Mouse (Mus musculus) liver, embryonic 16.5 days (tissue): Measurements from ENCODE around the gene Slc16a10. TPM values are rescaled to one million over a fixed set of nuclear protein-coding genes. Genes with fewer than 3 reads are reported as not detected.

ENCODE experiments used
- ATAC-seq: fragments of 200-750 bp; cut with Nextera tagmentation; 2 replicates; pipeline ENCODE4 v1.8.0; 2017; ENCODE audit warnings: low read depth, mild to moderate bottlenecking, moderate number of reproducible peaks, moderate library complexity
- H3K27ac ChIP-seq: fragments of 300-500 bp; sonication (generic); 2 replicates; pipeline ENCODE4 v1.5.1; 2014; ENCODE audit warnings: mild to moderate bottlenecking, low read length
- H3K27me3 ChIP-seq: fragments of 300-500 bp; sonication (generic); 2 replicates; pipeline ENCODE4 v1.6.1; 2014; ENCODE audit warnings: low read depth, low read length, mixed read lengths; ENCODE audit not compliant: control insufficient read depth, insufficient read depth
- H3K36me3 ChIP-seq: fragments of 300-500 bp; sonication (generic); 2 replicates; pipeline ENCODE4 v1.6.1; 2014; ENCODE audit warnings: mild to moderate bottlenecking; ENCODE audit not compliant: control insufficient read depth, insufficient read depth
- H3K4me1 ChIP-seq: fragments of 300-500 bp; sonication (generic); 2 replicates; pipeline ENCODE4 v1.6.1; 2014; ENCODE audit warnings: low read depth, low read length, mixed read lengths; ENCODE audit not compliant: control insufficient read depth
- H3K4me2 ChIP-seq: fragments of 300-500 bp; sonication (generic); 2 replicates; pipeline ENCODE4 v1.6.1; 2014; ENCODE audit warnings: low read depth, low read length, mixed read lengths
- H3K4me3 ChIP-seq: fragments of 300-500 bp; sonication (generic); 2 replicates; pipeline ENCODE4 v1.5.1; 2014; ENCODE audit warnings: low read depth, mild to moderate bottlenecking, low read length
- H3K9ac ChIP-seq: fragments of 300-500 bp; sonication (generic); 2 replicates; pipeline ENCODE4 v1.6.1; 2014; ENCODE audit warnings: low read depth, low read length
- H3K9me3 ChIP-seq: fragments of 300-500 bp; sonication (generic); replicated peaks from 2 replicates; pipeline ENCODE4 v1.6.1; 2016; ENCODE audit warnings: low read length; ENCODE audit not compliant: control insufficient read depth
- WGBS: fragments of 180-500 bp; shearing (Covaris S2); extraction: QIAGEN DNeasy Blood & Tissue Kit; methylation state at CpG from one replicate; pipeline ENCODE4 v1.1.7; 2014; ENCODE audit not compliant: insufficient replicate concordance; 5-methylcytosine and 5-hydroxymethylcytosine counted together
- polyA plus RNA-seq: library from polyadenylated mRNA; unstranded; fragments of >200 nt; fragmentation: Nextera tagmentation; extraction: Ambion mirVana; gene quantifications from 2 replicates; pipeline ENCODE4 v1.2.1, GENCODE M21; 2015

The Slc16a10 gene
- polyA plus RNA-seq, 1 experiment from 2014 or later: 75.2 TPM

DNA sequence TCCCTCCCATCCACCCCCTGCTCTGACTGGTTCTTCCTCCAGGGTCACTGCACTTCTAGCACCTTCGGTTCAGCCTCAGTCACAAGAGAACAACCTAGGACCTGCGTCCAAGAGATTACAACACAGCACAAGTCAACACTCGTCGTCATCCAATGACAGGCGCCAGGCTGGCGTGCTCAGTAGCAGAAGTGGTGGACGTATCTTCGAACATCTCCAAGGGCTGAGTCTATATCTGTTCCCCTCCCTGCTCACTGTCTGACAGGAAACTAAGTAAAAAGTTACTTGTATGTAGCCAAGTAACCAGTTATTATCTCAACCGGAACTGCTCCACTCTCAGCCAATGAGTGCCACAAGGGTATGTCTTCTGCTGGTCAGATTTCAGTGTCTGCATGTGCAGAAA is 16.9 kb downstream of the Slc16a10 start:
- WGBS: 17% methylated on average over 9 of the region's 9 CpGs
- peaks cover 63% of the 10 kb centered on the region for H3K4me1 ChIP-seq
- H3K9ac ChIP-seq: no peak overlapping the region; the same call in 1 of the 2 replicates
- H3K9me3 ChIP-seq: no peaks in the 10 kb centered on the region
- ATAC-seq: peak; percentile 99
- H3K4me2 ChIP-seq: peak overlapping the region; percentile 53
- H3K36me3 ChIP-seq: peaks cover 9% of the 10 kb centered on the region
- H3K27me3 ChIP-seq: no peaks in the 10 kb centered on the region
- H3K27ac ChIP-seq: peak overlapping the region; percentile 96
- peak overlapping the region; percentile 33 for H3K4me3 ChIP-seq

DNA sequence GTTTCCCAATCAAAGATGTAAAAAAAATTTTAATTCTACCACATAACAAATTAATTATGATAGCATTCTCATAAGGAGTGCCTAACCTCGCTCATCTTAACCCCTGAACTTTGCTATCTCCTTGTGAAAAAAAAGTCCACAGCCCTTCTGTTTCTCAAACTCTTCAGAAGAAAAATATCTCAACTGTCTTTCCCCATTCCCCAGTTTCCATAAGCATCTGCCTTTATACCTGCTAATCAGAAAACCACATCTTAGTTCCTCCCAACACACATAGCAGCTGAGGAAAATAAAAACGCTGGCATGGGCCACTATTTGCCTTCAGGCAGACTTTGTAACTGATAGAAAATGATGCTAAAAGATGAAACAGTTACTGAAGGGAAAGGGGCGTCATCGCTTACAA is 17.5 kb downstream of the Slc16a10 start:
- Histone ChIP-seq H3K27me3 (no peaks in the 10 kb centered on the region), H3K9me3 (no peaks in the 10 kb centered on the region), H3K27ac (peak overlapping the region; percentile 96), H3K9ac (peak overlapping the region; percentile 49), H3K36me3 (peaks cover 8% of the 10 kb centered on the region), H3K4me2 (peak overlapping the region; percentile 53), H3K4me3 (peak overlapping the region; percentile 33), H3K4me1 (peaks cover 57% of the 10 kb centered on the region)
- ATAC-seq: no peak
- 32% methylated on average over 4 of the region's 4 CpGs for WGBS

DNA sequence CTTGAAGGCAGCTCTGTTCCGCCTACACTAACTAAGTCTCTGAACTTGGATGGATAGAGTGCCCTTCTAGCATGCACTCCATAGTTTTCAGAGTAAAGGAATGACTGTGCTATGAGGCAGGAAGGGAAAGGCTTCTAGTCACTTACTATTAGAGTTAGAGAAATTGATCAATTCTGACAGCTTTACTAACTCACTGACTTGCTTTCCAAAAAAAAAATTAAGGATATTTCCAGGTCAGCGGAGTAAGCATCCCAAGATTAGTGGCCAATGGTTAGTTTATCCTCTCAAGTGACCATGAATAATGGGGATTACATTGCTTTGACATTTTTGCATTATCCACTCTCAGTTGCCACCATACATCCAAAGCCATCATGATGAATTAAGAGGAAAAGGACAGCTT is 18.0 kb downstream of the Slc16a10 start:
- H3K4me1 ChIP-seq: peaks cover 52% of the 10 kb centered on the region
- no peaks in the 10 kb centered on the region for H3K9me3 ChIP-seq
- WGBS: 91% methylated on average over 2 of the region's 2 CpGs
- H3K36me3 ChIP-seq: peaks cover 8% of the 10 kb centered on the region
- no peaks in the 10 kb centered on the region for H3K27me3 ChIP-seq
- no peak overlapping the region for H3K4me2 ChIP-seq
- peak overlapping the region; percentile 13; the same call in 1 of the 2 replicates for H3K27ac ChIP-seq
- no peak overlapping the region for H3K9ac ChIP-seq
- no peak for ATAC-seq
- no peak overlapping the region for H3K4me3 ChIP-seq

- WGBS: 82% methylated on average over 3 of the region's 3 CpGs
- H3K9ac ChIP-seq: no peak overlapping the region
- H3K4me3 ChIP-seq: no peak overlapping the region
- H3K4me1 ChIP-seq: peaks cover 18% of the 10 kb centered on the region
- H3K36me3 ChIP-seq: peaks cover 15% of the 10 kb centered on the region
- no peak for ATAC-seq
- no peaks in the 10 kb centered on the region for H3K9me3 ChIP-seq
- H3K27me3 ChIP-seq: no peaks in the 10 kb centered on the region
- H3K4me2 ChIP-seq: no peak overlapping the region
- no peak overlapping the region for H3K27ac ChIP-seq
These were observed 22.6 kb downstream of the Slc16a10 start for GRCm38 (mm10) chr10:40119466-40119865.

- Histone ChIP-seq H3K27ac (no peak overlapping the region), H3K9me3 (no peaks in the 10 kb centered on the region), H3K4me2 (no peak overlapping the region), H3K4me3 (no peak overlapping the region), H3K27me3 (no peaks in the 10 kb centered on the region), H3K36me3 (peaks cover 15% of the 10 kb centered on the region), H3K4me1 (peaks cover 14% of the 10 kb centered on the region), H3K9ac (no peak overlapping the region)
- 82% methylated on average over 5 of the region's 5 CpGs for WGBS
- ATAC-seq: no peak
These were observed 23.2 kb downstream of the Slc16a10 start for GRCm38 (mm10) chr10:40118743-40119387.

- 73% methylated on average over 7 of the region's 7 CpGs for WGBS
- H3K4me2 ChIP-seq: no peak overlapping the region
- H3K4me3 ChIP-seq: no peak overlapping the region
- H3K9ac ChIP-seq: no peak overlapping the region
- no peak for ATAC-seq
- H3K4me1 ChIP-seq: peaks cover 12% of the 10 kb centered on the region
- H3K9me3 ChIP-seq: no peaks in the 10 kb centered on the region
- H3K27me3 ChIP-seq: no peaks in the 10 kb centered on the region
- H3K27ac ChIP-seq: no peak overlapping the region
- H3K36me3 ChIP-seq: peaks cover 8% of the 10 kb centered on the region
These were observed 28.5 kb downstream of the Slc16a10 start for GRCm38 (mm10) chr10:40113517-40114085.

GRCm38 (mm10) chr10:40112256-40112655 is 29.8 kb downstream of the Slc16a10 start:
- H3K27me3 ChIP-seq: no peaks in the 10 kb centered on the region
- no peaks in the 10 kb centered on the region for H3K9me3 ChIP-seq
- H3K27ac ChIP-seq: no peak overlapping the region
- no peak overlapping the region for H3K4me2 ChIP-seq
- WGBS: 83% methylated on average over 10 of the region's 10 CpGs
- peaks cover 5% of the 10 kb centered on the region for H3K36me3 ChIP-seq
- ATAC-seq: no peak
- H3K9ac ChIP-seq: no peak overlapping the region
- H3K4me1 ChIP-seq: peaks cover 17% of the 10 kb centered on the region
- H3K4me3 ChIP-seq: no peak overlapping the region

GRCm38 (mm10) chr10:40109520-40109919 is 32.5 kb downstream of the Slc16a10 start:
- no peak overlapping the region for H3K4me3 ChIP-seq
- H3K36me3 ChIP-seq: no peaks in the 10 kb centered on the region; the same call in 1 of the 2 replicates
- no peak overlapping the region for H3K27ac ChIP-seq
- no peak overlapping the region for H3K9ac ChIP-seq
- no peaks in the 10 kb centered on the region for H3K27me3 ChIP-seq
- 83% methylated on average over 5 of the region's 5 CpGs for WGBS
- peaks cover 31% of the 10 kb centered on the region for H3K4me1 ChIP-seq
- no peak overlapping the region for H3K4me2 ChIP-seq
- no peak for ATAC-seq
- no peaks in the 10 kb centered on the region for H3K9me3 ChIP-seq

DNA sequence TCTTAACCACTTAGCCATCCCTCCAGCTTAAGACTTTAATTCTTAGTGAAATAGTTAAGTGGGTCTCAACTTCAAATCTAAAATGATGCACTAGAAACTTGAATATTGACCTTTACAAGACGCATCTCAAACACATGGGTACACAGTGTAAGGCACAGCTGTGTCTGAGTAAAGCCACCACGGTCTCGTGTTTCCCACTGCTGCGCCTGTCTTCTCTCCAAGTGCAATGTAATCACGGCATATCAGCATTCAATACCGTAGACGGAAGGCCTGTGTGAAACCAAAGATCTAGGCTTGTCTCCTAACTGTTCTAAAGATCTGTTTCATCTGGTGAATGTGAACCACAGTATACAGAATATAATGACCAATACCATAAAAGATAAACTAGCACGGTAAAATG is 33.1 kb downstream of the Slc16a10 start:
- Histone ChIP-seq H3K4me2 (no peak overlapping the region), H3K4me1 (peaks cover 31% of the 10 kb centered on the region), H3K4me3 (no peak overlapping the region), H3K36me3 (no peaks in the 10 kb centered on the region; the same call in 1 of the 2 replicates), H3K27ac (no peak overlapping the region), H3K27me3 (no peaks in the 10 kb centered on the region), H3K9ac (no peak overlapping the region), H3K9me3 (no peaks in the 10 kb centered on the region)
- no peak for ATAC-seq
- WGBS: 77% methylated on average over 8 of the region's 8 CpGs
